Mouse (Mus musculus) embryo, embryonic 10.5 days (tissue): ENCODE results near the gene Ccn2.

Experiments used
- DNase-seq: peaks from one replicate; pipeline ENCODE4 v3.0.0-alpha.2; 2015; ENCODE audit warnings: low spot score

Gene Ccn2

GRCm38 (mm10) chr10:24642796-24643580, 47.7 kb downstream of the Ccn2 start:
- no peak for DNase-seq

- no peak for DNase-seq
Measured at GRCm38 (mm10) chr10:24645169-24645568, 49.9 kb downstream of the Ccn2 start.
